Mouse (Mus musculus): ENCODE measurements around the gene Mfge8.

Gene Mfge8

DNA sequence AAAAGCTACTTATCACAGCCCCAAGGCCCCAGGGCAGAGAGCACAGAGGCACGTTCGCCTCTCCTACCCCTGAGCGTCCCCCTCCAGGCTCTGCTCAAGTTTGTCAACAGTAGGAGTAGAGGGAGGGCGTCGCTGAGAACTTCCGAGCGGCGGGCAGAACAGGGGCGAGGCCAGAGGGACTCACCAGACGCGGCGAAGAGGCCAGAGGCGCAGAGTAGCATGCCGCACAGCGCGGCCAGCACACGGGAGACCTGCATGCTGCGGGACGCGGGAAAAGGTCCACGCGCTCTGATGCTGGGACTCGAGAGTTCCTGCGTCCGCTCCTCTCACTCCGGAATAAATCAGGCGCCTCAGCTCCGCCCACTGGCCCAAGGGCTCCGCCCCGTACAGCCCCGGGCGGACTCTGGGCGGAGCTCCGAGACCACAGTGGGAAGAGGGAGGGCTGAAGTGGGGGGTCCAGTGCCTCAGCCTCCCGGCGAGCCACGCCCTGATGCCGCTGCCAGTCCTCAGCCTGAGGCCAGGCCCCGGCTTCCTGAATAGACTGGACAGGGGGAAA is at the start of gene Mfge8:
TSS of gene Mfge8 (minus strand) at position 350 of the 556 bp plus-strand sequence.
- DNase-seq (ENCODE audit: low read depth, low spot score), result peak; percentile 92

DNA sequence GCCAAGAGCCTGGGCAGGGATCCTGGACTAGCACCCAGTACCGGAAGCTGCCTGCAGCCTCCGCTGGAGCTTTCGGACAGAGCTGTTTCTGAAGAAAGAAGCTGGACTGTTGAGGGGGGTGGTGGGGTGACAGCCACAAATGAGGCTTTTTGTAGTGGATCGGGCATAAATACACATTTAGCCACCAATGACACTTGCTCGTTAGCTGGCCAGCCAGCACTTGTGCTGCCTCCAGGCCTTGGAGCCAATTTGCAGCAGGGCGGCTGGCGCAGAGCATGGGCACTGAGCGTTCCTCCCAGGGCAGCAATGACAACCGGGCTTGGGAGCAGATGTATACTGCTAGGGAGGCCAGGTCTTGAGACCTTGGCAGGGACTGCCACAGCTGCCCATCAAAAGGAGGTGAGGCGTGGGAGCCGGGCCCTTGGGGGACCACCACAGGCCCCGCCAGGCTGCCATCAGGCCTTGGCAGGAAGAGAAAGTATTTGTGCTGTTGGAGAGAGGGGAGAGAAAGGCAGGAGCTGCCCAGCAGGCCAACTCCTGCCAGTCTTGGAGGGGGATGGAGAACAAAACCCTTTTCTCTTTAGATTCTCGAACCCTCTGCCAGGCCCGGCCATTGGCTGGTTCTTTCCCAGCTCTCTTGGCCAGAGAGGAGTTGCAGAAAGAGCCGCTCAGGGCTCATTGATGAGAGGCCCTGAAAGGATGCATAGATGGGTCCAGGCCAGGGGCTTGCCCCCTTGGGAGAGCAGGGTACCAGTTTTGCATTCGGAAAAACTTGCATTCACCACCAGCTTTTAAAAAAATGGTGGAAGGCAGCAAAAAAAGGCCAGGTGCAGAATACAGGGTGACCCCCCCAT is 45.9 kb upstream of the Mfge8 start:
- DNase-seq (ENCODE audit: low read depth, low spot score), result no peak

DNA sequence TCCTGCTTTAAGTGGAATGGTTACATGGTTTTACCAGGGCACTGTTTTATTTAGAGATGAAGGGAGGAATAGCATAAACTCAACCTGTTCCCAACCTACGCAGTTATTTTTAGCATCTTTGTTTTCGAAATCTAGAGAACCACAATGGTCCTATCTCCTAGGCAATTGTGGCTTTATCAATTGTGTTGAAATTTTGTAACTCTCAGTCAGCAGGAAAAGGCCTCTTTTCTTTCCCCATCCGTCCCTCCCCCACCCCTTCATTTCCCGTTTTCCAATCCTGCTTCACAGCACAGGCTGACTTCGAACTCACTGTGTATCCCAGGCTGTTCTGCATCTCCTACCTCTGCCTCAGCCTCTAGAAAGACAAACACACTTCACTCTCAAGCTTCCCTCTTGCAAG is 45.1 kb upstream of the Mfge8 start:
- DNase-seq (ENCODE audit: low read depth, low spot score), result no peak

DNA sequence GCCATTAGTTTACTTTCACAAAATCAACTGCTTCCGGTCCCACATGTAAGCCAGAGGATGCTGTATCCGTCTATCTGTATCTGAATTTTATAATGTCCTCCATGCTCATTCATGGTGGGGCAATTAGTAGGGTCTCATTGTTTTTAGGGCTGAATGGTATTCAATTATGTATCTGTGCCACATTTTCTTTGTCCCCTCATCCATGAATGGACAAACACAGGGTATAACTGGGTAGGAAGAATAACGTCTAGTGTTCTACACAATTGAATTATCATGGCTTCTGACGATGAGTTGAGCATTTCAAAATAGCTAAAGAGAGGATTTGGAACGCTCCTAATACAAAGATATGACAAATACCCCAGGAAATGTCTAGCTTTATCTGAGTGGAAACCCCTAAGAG is 42.6 kb upstream of the Mfge8 start:
- DNase-seq (ENCODE audit: low read depth, low spot score), result no peak

DNA sequence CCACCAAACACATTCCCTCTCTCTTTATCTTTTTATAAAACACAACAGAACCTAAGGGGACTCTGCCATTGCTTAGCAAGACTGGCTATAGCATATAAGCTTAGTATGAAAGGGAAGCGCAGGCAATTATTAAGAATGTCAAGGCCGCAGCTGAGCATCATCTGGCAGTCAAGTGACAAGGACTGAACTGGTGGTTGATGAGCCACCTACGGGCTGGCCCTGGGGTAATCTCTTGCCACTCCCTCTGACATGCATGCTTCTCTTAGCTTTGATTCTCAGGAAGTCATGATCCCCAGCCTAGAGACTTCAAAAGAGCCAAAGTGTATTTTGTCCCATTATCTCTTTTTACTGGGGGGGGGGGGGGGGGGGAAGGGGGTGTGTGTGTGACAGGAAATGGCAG is 41.7 kb upstream of the Mfge8 start:
- no peak for DNase-seq (ENCODE audit: low read depth, low spot score)

DNA sequence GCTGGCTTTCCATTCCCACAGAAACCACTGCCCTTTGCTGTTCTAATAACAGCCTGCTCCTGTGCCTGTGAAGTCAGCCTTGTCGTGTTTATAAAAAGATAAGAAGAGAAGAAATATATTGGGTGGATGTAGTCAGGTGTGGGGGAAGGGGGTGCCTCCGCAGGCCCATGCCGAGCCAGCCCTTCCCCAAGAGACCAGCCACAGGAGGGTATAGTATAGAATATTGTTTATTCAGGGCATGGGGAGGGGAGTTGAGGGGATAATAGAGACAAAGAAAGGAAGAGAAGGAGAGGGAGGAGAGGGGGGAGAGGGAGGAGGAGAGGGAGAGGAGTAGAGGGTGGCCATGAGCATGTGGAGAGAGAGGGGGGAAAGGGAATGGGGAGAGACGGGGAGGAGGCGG is 40.4 kb upstream of the Mfge8 start:
- no peak for DNase-seq (ENCODE audit: low read depth, low spot score)

DNA sequence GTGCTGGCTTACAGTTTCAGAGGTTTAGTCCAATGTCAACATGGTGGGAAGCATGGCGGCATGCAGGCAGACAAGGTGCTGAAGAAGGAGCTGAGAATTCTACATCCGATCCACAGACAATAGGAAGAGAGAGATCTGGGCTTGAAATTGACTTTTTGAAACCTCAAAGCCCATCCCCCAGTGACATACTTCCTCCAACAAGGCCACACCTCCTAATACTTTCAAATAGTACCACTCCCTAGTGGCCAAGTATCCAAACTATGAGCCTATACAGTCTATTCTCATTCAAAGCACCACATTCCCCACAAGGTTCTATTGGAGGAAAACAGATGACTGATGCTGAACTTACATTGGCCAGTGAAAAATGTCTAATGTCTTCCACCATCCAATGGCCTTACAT is 38.7 kb upstream of the Mfge8 start:
- DNase-seq (ENCODE audit: low read depth, low spot score), result no peak

DNA sequence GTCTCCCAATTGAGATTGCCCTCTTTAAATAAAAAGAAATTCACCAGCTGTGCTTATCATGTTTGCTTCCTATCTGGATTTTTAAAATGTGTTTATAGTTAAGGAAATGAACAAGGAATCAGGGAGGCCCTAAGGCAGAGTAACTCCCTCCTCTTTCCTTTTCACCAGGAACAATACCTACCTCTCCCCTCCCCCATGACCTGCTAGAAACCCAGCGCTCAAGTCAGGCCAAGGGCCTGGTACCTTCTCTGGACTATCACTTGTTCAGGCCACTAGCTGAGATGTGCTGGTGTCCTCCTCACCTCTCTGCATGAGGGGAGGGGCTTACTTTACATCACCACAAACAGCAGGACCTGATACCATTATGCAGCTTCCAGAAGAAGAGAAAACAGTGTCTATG is 34.6 kb upstream of the Mfge8 start:
- DNase-seq (ENCODE audit: low read depth, low spot score), result no peak

DNA sequence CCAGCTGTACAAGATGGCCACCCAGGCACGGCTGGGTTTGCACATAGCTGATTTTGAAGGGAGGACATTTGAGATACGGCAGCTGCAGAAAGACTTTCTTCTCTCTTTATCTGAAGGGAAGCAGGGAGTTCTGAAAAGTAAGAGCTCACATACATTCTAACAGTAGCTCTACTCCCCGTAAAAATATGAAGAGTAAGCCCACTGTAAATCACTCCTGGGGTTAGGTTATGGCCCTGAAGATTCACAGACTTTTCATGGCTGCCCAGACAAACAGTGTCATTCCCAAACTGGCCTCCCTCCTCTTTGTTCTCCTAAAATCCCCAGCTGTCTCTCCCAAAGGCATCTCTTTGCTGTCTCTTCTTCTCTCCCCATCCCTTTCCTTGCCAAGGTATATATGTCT is 24.9 kb upstream of the Mfge8 start:
- DNase-seq (ENCODE audit: low read depth, low spot score), result no peak

DNA sequence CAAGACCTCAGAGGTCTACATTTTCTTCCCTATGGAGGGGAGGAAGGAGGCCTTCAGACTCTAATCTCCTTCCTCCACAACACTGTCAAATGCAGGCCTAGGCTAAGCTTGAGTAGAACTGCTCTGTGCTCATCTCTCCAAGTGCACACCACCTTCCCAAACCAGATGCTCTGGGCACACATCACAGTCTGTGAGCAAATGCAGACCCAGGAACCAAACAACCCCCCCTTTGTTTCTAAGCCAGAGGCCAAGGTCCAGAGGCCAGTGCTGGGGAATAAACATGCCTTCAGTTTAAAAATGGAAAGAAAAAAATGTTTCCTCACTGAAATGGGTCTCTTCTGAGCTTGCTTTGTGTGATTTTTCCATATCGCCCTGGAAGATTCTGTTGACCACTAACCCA is 22.9 kb upstream of the Mfge8 start:
- DNase-seq (ENCODE audit: low read depth, low spot score), result no peak

DNA sequence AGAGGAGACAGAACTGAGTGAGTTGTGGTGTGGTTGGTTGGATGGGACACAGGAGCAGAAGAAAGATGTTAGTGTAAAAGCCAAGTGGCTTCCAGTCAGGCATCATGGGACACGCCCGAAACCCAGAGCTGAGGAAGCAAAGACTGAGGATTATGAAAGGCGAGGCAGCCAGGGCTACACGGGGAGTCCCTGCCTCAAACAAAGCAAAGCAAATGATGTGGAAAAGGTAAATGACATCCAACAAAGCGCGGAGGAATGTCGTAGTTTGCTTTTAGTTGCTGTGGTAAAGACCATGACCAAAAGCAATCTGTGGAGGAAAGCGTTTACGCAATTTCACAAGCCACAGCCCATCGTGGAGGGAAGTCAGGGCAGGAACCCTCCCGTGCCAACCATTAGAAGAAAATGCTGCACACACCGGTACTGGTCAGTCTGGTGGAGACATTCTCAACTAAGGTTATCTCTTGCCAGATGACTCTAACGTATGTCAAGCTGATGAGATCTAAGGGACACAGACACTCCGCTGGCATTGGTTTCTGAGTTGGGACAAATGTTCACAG is 18.2 kb upstream of the Mfge8 start:
- DNase-seq (ENCODE audit: low read depth, low spot score), result no peak

DNA sequence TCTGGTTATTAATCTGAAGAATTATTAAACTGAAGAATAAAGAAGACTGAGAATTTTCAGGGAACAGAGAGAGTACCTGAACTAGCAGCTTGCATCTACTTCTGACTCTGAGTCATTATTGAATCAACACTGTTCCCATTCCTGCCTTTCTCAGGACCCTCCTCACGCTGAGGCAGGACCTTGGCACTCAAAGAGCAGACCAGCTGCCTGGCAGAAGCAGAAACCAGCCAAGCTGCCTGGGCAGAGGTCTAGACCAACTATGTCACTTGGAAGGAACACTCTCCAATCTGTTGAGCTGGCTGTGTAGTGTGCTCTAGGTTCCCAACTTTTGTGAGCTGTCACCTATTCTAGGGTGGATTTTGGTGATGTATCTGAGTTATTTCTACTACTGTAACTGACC is 10.5 kb upstream of the Mfge8 start:
- no peak for DNase-seq (ENCODE audit: low read depth, low spot score)

DNA sequence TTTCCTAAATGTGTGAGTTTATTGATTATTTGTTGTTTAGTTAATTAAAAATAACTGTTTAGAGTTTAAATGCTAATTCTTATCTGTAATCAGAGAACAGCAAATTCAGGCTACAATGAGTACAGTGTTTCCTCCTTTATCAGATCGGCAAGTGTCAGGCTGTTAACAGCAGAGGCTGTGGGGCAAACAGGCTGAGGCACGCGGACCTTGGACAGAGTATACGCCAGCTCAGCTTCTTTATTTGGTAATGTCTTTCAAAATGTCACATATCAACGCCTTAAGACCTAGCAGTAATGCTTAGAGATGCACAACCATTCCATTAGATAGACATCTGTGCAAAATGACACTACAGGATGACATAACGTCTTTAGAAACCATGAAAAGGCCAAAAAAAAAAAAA is 662 bp upstream of the Mfge8 start:
- no peak for DNase-seq (ENCODE audit: low read depth, low spot score)

DNA sequence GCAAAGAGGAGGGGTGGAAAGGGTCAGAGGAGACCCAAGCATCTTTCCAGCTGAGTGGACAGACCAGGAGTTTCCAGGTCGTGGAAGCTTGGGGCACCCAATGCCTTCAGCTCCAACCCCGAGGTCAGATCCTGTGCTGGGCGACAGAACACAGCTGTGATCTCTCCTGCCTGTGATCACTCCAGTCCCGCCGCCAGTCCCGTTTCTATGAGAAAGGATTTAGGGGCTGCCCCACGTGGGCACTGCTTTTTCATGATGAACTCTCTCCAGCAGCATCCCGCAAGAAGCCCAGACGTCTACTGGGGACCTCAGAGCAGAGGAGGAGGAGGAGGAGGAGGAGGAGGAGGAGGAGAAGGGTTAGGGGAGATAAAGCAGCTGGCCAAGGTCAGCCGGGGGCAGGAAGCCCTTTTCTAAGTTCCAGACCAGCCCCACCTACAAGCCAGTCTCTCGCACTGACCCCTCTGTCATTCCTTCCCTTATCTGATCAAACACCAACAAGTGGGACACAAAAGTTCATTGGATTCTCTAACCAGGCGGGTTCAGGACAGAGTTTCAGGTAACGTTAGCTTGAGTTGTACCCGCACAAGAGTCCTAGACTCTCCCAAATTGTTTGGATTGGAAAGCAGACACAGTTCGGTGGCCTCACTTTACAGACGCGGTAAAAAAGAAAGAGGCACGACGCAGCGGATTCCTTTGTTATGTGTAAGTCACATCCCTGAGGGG is 768 bp downstream of the Mfge8 start:
- DNase-seq (ENCODE audit: low read depth, low spot score), result no peak

DNA sequence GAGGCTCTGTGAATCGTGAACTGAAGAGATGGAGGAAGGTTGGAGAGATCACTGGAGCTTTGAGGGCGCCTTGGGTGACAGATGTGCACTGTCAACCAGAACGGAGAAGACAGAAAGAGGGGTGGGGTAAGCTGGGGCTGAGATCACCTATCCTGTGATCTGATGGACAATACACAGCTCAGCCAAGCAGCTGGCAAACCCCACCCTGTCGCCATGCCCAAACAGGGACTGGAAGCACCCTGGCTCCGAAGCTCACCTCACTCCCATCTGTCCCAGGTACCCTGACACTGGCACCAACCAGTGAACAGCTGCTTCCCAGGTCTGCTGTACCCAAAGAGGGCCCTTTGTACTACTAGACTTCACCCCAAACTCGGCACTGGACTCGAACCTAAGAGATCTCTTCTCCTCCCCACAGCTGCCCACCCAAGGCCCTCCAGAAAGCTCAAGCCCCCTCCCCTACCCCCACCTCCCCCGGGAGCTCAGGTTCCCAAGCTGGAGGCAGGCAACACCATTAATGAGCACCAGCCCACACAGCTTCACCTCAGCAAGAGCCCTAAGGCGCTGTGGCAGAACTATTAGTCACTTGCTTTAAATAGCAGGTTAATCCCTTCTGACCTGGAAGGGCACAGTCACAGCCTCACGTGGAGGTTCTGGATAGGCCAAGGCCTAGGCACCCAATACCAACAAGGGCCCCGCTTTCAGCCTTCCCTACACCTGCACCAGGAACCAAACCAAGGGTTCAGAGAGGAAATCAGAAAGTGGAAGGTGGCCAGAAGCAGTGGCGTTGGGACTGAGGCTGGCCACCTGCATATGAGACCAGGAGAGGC is 1.6 kb downstream of the Mfge8 start:
- DNase-seq (ENCODE audit: low read depth, low spot score), result peak; percentile 61

DNA sequence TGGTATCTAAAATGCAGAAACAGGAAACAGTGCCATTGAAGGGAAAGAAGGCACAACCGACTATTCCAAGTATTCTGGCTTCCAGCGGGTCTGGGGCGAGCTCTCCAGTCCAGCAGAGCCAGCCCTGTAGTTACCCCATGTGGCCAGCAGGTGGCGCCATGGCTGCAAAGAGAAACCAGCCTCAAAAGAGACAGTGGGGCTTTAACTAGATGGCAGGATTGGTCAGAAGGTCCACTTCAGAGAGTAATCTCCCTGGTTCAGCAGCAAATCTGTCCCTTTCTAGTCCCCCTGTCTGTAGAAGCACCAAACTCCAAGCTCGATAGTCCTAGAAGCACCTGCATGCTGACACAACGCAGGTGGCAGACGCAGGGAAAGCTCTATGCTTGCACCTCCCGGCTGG is 8.0 kb downstream of the Mfge8 start:
- DNase-seq (ENCODE audit: low read depth, low spot score), result peak; percentile 68

DNA sequence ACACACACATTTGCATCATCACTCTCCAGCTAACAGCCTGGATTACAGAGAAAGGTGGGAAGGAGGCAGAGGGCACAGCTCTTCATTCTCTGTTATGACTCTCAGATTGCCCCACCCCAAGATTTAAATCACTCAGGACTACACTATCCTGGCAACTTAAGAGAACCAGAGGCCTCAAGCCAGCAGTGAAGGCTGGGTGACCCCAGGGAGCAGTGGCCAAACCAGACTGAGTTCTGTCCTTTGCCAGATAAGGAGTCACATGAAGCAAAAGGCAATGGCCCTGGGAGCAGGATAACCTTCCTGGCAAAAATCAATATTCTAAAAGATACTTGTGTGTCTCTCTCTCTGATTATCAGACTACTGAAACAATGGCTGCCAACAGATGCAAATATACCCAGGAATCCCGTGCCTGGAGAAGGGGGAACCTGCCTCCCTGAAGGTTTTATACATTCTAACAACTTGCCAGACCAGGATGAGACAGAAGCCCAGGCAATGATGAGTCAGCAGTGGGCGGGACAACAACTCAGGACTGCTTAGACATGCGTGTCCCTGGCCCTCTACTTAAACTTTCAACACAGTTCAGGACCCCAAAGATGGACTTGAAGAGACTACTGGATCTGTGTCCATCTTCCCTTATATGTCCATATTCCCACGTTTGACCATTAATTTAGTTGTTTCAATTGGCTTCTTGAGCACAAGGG is 8.8 kb downstream of the Mfge8 start:
- DNase-seq (ENCODE audit: low read depth, low spot score), result no peak

DNA sequence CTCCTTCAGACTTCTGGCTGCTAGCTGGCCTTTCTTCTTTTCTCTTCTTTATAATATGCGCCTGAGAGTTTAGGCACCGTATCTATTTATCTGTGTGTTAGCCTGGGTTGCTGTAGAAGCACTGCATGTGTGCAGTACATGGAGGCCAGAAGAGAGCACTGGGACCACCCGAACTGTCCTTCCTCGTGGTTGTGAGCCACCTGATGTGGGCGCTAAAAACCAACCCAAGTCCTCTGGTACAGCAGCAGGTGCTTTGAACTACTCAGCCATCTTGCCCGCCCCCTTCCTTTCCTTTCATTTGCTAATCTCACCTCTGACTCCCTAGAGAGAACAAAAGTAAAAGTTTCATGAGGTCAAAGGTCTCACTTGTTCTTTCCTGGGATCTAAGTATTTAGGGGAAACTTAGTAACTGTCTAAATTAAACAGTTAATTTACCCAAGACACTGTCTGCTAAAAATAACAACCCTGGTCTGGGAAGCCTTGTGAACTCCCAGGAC is 9.5 kb downstream of the Mfge8 start:
- no peak for DNase-seq (ENCODE audit: low read depth, low spot score)

DNA sequence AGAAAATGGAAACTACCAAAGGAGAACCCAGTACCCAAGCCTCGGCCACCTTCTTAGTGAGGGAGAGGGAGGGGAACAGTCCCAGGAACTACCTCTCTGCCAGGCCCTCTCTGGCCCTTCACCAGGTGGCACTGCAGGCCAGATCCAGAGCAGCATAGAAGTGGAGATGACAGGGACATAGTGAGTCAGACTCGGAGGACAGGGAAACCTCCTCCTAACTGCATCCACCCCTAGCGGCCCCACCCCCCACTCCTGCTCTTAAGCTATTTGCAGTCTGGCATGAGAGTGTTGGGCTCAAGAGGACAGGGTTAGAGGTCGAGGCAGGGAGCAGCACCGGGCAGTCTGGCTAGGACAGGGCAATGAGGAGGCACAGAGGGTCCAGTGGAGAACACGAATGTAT is 15.5 kb downstream of the Mfge8 start:
- DNase-seq (ENCODE audit: low read depth, low spot score), result no peak

DNA sequence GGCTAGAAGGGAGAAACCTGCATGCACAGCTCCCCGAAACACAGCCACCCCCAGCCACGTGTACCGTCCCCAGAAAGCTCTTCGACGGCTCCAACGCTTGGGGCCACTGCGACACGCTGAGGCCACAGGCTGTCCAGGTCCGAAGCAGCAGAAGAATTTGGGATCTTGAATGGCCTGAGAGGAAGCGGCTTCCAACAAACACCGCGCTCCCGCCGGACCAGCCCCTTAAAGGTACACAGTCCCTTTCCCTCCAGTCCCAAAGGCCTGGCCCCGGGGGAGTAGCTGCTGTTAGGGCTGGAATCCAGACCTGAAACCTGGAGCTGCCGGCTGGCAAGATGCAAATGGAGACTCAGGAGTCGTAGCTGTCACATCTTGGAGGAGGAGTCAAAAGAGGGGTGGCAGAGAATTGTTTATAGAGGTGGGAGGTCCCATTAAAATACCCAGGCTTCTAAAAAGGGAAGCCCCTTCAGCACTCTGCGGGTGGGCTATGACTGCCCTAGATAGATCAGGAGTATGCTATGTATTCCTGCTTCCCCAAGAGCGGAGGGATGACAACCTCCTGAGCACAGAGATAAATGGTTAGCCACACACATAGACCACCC is 17.9 kb downstream of the Mfge8 start, which contains the start of gene Hapln3:
TSS of gene Hapln3 (minus strand) at position 176 of the 602 bp plus-strand sequence.
- DNase-seq (ENCODE audit: low read depth, low spot score), result no peak

Data from forelimb bud, embryonic 11.5 days (tissue).